7 mouse cellular contexts compared by ENCODE assay signal in genomic region chr7:19164189-19164588, GRCm38 (mm10). TPM values are rescaled to one million over a fixed set of nuclear protein-coding genes. Genes with fewer than 3 reads are reported as not detected.
A peak's percentile ranks its signal among the peaks of the same experiment; 100 is the strongest.
DNase-seq lines count a peak whose midpoint lies in the region; ATAC-seq lines count a peak whose summit lies in the region.

No protein-coding gene starts in this region.

- intact Hi-C loops in left cerebral cortex, postnatal 10 days (cut with DNase I) = no loop called here

- H3K27ac ChIP-seq in embryonic facial prominence, embryonic 10.5 days (replicated peaks) = no peak overlapping the region
- no peak overlapping the region for H3K27ac ChIP-seq in kidney, embryonic 14.5 days (ENCODE audit: low read depth, low read length)

- H3K4me3 ChIP-seq in embryonic facial prominence, embryonic 10.5 days = peak overlapping the region; percentile 42
- H3K4me3 ChIP-seq in kidney, embryonic 14.5 days (ENCODE audit: low read length) = peak overlapping the region; percentile 12; the same call in 1 of the 2 replicates

- H3K4me1 ChIP-seq in embryonic facial prominence, embryonic 10.5 days = peaks cover 45% of the 10 kb centered on the region
- H3K4me1 ChIP-seq in kidney, embryonic 14.5 days (ENCODE audit: control insufficient read depth, insufficient read depth, low read length) = peaks cover 27% of the 10 kb centered on the region; the same call in 1 of the 2 replicates

- peak; percentile 65 for ATAC-seq in kidney, embryonic 14.5 days (ENCODE audit: low FRiP score, low TSS enrichment)
- ATAC-seq in megakaryocyte-erythroid progenitor cell, adult 5-6 weeks (replicated peaks; ENCODE audit: low FRiP score, low TSS enrichment, poor library complexity, severe bottlenecking) = peak; percentile 62
- ATAC-seq in activated CD4-positive, CD25-positive, alpha-beta regulatory T cell, adult 4 months = no peak

- H3K36me3 ChIP-seq in embryonic facial prominence, embryonic 10.5 days (replicated peaks) = no peaks in the 10 kb centered on the region
- H3K36me3 ChIP-seq in kidney, embryonic 14.5 days (ENCODE audit: control insufficient read depth, insufficient read depth, low read length) = no peaks in the 10 kb centered on the region

- peak; percentile 87 for DNase-seq in MEL-GATA-1-ER (ENCODE audit: extremely low read depth, low read depth)
- peak; percentile 66 for DNase-seq in embryonic facial prominence, embryonic 10.5 days (ENCODE audit: low spot score)
- no peak for DNase-seq in left cerebral cortex, postnatal 10 days (ENCODE audit: extremely low spot score in 1 of 2, low spot score in 2 of 2)
- DNase-seq in spleen, adult 18-20 months = no peak

- H3K9me3 ChIP-seq in embryonic facial prominence, embryonic 10.5 days = peaks cover 8% of the 10 kb centered on the region; the same call in 1 of the 2 replicates
- H3K9me3 ChIP-seq in kidney, embryonic 14.5 days (ENCODE audit: control insufficient read depth, low read length) = no peaks in the 10 kb centered on the region

- H3K4me2 ChIP-seq in kidney, embryonic 14.5 days (replicated peaks; ENCODE audit: low read depth, low read length) = peak overlapping the region; percentile 31

- H3K9ac ChIP-seq in kidney, embryonic 14.5 days (ENCODE audit: low read depth, low read length) = no peak overlapping the region

- H3K27me3 ChIP-seq in embryonic facial prominence, embryonic 10.5 days (replicated peaks; ENCODE audit: low read depth, poor library complexity, severe bottlenecking) = peaks cover 73% of the 10 kb centered on the region
- peaks cover 7% of the 10 kb centered on the region for H3K27me3 ChIP-seq in kidney, embryonic 14.5 days (ENCODE audit: control insufficient read depth, insufficient read depth, low read length)

- whole genome bisulfite sequencing in embryonic facial prominence, embryonic 10.5 days = 3% methylated on average over 6 of the region's 6 CpGs
- WGBS in kidney, embryonic 14.5 days = 0% methylated on average over 6 of the region's 6 CpGs

RNA-seq across cellular contexts. Expression of gene Gipr, which starts 1.7 kb away (rescaled TPM):
- polyA plus RNA-seq in embryonic facial prominence, embryonic 10.5 days (2016; fragmentation: Nextera tagmentation; extraction: Ambion mirVana) = 1.4 and 1.6 TPM in 2 replicates
- 0.31 and 0.45 TPM in 2 replicates for polyA plus RNA-seq in kidney, embryonic 14.5 days (2014; fragmentation: Nextera tagmentation; extraction: Ambion mirVana)
- not detected in 2 replicates for total RNA-seq in megakaryocyte-erythroid progenitor cell, adult 5-6 weeks (2014; fragmentation: Nextera tagmentation)
- total RNA-seq in megakaryocyte-erythroid progenitor cell, adult 5-6 weeks (2017) = 0.95 TPM in 1 of 2 replicates, not detected in the other
- total RNA-seq in left cerebral cortex, postnatal 10 days (2021) = 1 to 10 TPM; 4.7 to 4.8 TPM
- not detected for polyA plus RNA-seq in activated CD4-positive, CD25-positive, alpha-beta regulatory T cell, adult 4 months (2017; shearing (Covaris generic))

RNA-seq across cellular contexts. Expression of gene Eml2, which starts 12.0 kb away (rescaled TPM):
- 5.2 and 6.2 TPM in 2 replicates for polyA plus RNA-seq in embryonic facial prominence, embryonic 10.5 days (2016; fragmentation: Nextera tagmentation; extraction: Ambion mirVana)
- 2.8 and 5.7 TPM in 2 replicates for polyA plus RNA-seq in kidney, embryonic 14.5 days (2014; fragmentation: Nextera tagmentation; extraction: Ambion mirVana)
- 4.8 and 11.4 TPM in 2 replicates for total RNA-seq in megakaryocyte-erythroid progenitor cell, adult 5-6 weeks (2014; fragmentation: Nextera tagmentation)
- 4.8 and 6.6 TPM in 2 replicates for total RNA-seq in megakaryocyte-erythroid progenitor cell, adult 5-6 weeks (2017)
- 100 to 1,000 TPM; 202 to 211 TPM for total RNA-seq in left cerebral cortex, postnatal 10 days (2021)
- polyA plus RNA-seq in activated CD4-positive, CD25-positive, alpha-beta regulatory T cell, adult 4 months (2017; shearing (Covaris generic)) = 10 to 100 TPM in 1 of 2 experiments, 1 to 10 TPM in 1; 5.2 to 16.9 TPM

RNA-seq across cellular contexts. Expression of gene Snrpd2, which starts 14.7 kb away (rescaled TPM):
- polyA plus RNA-seq in embryonic facial prominence, embryonic 10.5 days (2016; fragmentation: Nextera tagmentation; extraction: Ambion mirVana) = 178 and 189 TPM in 2 replicates
- 155 and 205 TPM in 2 replicates for polyA plus RNA-seq in kidney, embryonic 14.5 days (2014; fragmentation: Nextera tagmentation; extraction: Ambion mirVana)
- total RNA-seq in megakaryocyte-erythroid progenitor cell, adult 5-6 weeks (2014; fragmentation: Nextera tagmentation) = 146 and 165 TPM in 2 replicates
- 80.7 and 93.4 TPM in 2 replicates for total RNA-seq in megakaryocyte-erythroid progenitor cell, adult 5-6 weeks (2017)
- total RNA-seq in left cerebral cortex, postnatal 10 days (2021) = 10 to 100 TPM; 99.2 to 99.9 TPM
- 10 to 100 TPM; 85.2 to 96.5 TPM for polyA plus RNA-seq in activated CD4-positive, CD25-positive, alpha-beta regulatory T cell, adult 4 months (2017; shearing (Covaris generic))

RNA-seq across cellular contexts. Expression of gene Qpctl, which starts 15.1 kb away (rescaled TPM):
- 14.6 and 15.1 TPM in 2 replicates for polyA plus RNA-seq in embryonic facial prominence, embryonic 10.5 days (2016; fragmentation: Nextera tagmentation; extraction: Ambion mirVana)
- 8.9 and 12.8 TPM in 2 replicates for polyA plus RNA-seq in kidney, embryonic 14.5 days (2014; fragmentation: Nextera tagmentation; extraction: Ambion mirVana)
- 2.4 and 5.1 TPM in 2 replicates for total RNA-seq in megakaryocyte-erythroid progenitor cell, adult 5-6 weeks (2014; fragmentation: Nextera tagmentation)
- 1.1 and 5.5 TPM in 2 replicates for total RNA-seq in megakaryocyte-erythroid progenitor cell, adult 5-6 weeks (2017)
- 10 to 100 TPM; 22.6 to 23.1 TPM for total RNA-seq in left cerebral cortex, postnatal 10 days (2021)
- polyA plus RNA-seq in activated CD4-positive, CD25-positive, alpha-beta regulatory T cell, adult 4 months (2017; shearing (Covaris generic)) = 10 to 100 TPM in 1 of 2 experiments, 1 to 10 TPM in 1; 8.9 to 11.6 TPM

RNA-seq across cellular contexts. Expression of gene Fbxo46, which starts 44.5 kb away (rescaled TPM):
- polyA plus RNA-seq in embryonic facial prominence, embryonic 10.5 days (2016; fragmentation: Nextera tagmentation; extraction: Ambion mirVana) = 15.9 and 18.0 TPM in 2 replicates
- 5.7 and 10.0 TPM in 2 replicates for polyA plus RNA-seq in kidney, embryonic 14.5 days (2014; fragmentation: Nextera tagmentation; extraction: Ambion mirVana)
- total RNA-seq in megakaryocyte-erythroid progenitor cell, adult 5-6 weeks (2014; fragmentation: Nextera tagmentation) = 6.3 and 8.6 TPM in 2 replicates
- total RNA-seq in megakaryocyte-erythroid progenitor cell, adult 5-6 weeks (2017) = 6.1 and 7.8 TPM in 2 replicates
- 10 to 100 TPM; 13.0 to 13.6 TPM for total RNA-seq in left cerebral cortex, postnatal 10 days (2021)
- 10 to 100 TPM; 17.1 to 17.7 TPM for polyA plus RNA-seq in activated CD4-positive, CD25-positive, alpha-beta regulatory T cell, adult 4 months (2017; shearing (Covaris generic))

Comparison
In these comparisons a context has a peak if more than half of its experiments do, and no peak if none do; other contexts are left out.
1. DNase-seq: peak in MEL-GATA-1-ER (single experiment) and embryonic facial prominence, embryonic 10.5 days (single experiment); none in left cerebral cortex, postnatal 10 days (0 of 2) and spleen, adult 18-20 months (0 of 2).